Mouse (Mus musculus): ENCODE data around the gene Dcaf1. TPM values are rescaled to one million over a fixed set of nuclear protein-coding genes. Genes with fewer than 3 reads are reported as not detected.

The Dcaf1 gene
- total and polyA plus RNA-seq, 2 experiments from 2014 or later: 7.6 to 27.2 TPM

DNA sequence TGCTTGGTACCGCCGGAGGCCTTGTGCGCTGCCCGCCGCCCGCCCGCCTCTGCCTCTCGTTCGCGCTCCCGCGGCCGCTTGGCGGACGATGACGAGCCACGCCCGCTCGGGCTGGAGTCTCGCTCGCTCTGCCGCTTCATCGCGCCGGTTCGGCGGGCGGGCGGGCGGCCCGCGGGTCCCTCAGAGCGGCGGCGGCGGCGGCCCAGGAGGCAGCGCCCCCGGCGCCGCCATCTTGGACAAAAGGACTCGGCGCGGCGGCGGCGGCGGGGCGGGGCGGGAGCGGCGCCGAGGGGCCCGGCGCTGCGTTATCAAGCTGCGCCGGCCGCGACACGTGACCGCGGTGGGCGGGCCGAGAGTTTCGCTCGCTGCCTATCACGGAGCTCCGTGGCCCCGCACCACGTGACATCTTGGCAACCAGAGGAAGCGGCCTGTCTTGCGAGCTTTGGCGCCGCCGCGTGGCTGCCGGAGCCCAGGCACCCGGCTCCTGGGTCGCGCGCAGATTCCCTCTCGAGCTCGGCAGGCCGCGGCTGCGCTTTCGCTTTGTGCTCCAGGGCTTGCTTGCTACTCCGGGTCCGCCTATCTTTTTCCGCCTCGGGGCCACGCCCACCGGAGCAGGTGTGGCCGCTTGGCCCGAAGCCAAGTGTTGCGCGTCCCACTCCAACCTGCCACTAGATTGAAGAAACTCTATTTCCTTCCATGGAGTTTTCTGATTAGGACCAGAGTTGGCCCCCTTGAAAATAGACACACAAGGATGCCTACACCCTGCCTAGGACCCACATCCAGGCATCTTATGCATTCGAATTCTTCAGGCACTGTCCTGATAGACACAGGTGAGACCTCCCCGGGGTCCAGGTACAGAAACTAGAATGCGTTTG, 65.4 kb downstream of the Dcaf1 start, which contains the start of gene Rbm15b:
Rbm15b (minus strand) TSS at position 601 of the 875 bp plus-strand sequence.
- H3K4me1 ChIP-seq (ENCODE audit: insufficient read depth, low read length): peaks cover 23% of the 10 kb centered on the region
- peak; percentile 81 for ATAC-seq (ENCODE audit: low FRiP score)

DNA sequence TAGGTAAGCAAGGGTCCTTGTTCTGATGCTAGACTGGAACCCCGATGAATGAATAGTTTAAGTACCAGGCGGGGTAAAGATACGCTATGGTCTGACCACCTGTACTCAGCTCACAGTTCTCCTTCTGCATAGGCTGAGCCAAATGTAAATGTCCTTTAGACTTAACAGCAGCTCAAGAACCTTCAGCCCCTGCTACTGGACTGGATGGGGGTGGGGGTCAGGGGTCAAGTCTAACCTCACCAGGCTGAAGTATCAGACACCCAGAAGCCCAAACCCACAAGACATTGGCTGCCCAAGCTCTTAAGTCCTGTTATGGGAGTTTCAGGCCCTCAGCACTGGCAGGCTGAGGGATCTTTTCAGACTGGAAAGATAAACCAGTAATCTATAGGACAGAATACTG, 66.7 kb downstream of the Dcaf1 start:
- 93% methylated on average over 3 of the region's 3 CpGs for whole genome bisulfite sequencing
- Histone ChIP-seq H3K9me3 (ENCODE audit: low read length) (no peaks in the 10 kb centered on the region), H3K4me2 (ENCODE audit: low read depth, low read length, poor library complexity, severe bottlenecking) (no peak overlapping the region), H3K36me3 (ENCODE audit: insufficient read depth, low read length) (peaks cover 25% of the 10 kb centered on the region), H3K4me3 (ENCODE audit: low read depth, low read length) (no peak overlapping the region), H3K27ac (ENCODE audit: low read depth, low read length) (no peak overlapping the region), H3K4me1 (ENCODE audit: insufficient read depth, low read length) (peaks cover 20% of the 10 kb centered on the region), H3K9ac (replicated peaks; ENCODE audit: low read length, poor library complexity, severe bottlenecking) (no peak overlapping the region), H3K27me3 (ENCODE audit: insufficient read depth, low read length) (no peaks in the 10 kb centered on the region)
- TF ChIP-seq CTCF (IDR thresholded peaks at IDR 0.05): no peak
- DNase-seq (ENCODE audit: low spot score) (no peak), ATAC-seq (ENCODE audit: low FRiP score) (no peak)

More for the DNA sequence above, 65.4 kb downstream of the Dcaf1 start, which contains the start of gene Rbm15b:
- no peaks in the 10 kb centered on the region for H3K9me3 ChIP-seq (ENCODE audit: low read length)
- peak within 1 kb of the TSS; percentile 93 for H3K27ac ChIP-seq (ENCODE audit: low read depth, low read length)
- peak within 1 kb of the TSS; percentile 88 for H3K4me3 ChIP-seq (ENCODE audit: low read depth, low read length)
- peaks cover 37% of the 10 kb centered on the region for H3K36me3 ChIP-seq (ENCODE audit: insufficient read depth, low read length)
- 5% methylated on average over 50 of the region's 101 CpGs for WGBS
- peak within 1 kb of the TSS; percentile 97 for H3K4me2 ChIP-seq (ENCODE audit: low read depth, low read length, poor library complexity, severe bottlenecking)
- DNase-seq (ENCODE audit: low spot score): peak; percentile 99
- TF ChIP-seq CTCF (IDR thresholded peaks at IDR 0.05): peak; percentile 84
- H3K9ac ChIP-seq (replicated peaks; ENCODE audit: low read length, poor library complexity, severe bottlenecking): peak within 1 kb of the TSS; percentile 94
- no peaks in the 10 kb centered on the region for H3K27me3 ChIP-seq (ENCODE audit: insufficient read depth, low read length)

DNA sequence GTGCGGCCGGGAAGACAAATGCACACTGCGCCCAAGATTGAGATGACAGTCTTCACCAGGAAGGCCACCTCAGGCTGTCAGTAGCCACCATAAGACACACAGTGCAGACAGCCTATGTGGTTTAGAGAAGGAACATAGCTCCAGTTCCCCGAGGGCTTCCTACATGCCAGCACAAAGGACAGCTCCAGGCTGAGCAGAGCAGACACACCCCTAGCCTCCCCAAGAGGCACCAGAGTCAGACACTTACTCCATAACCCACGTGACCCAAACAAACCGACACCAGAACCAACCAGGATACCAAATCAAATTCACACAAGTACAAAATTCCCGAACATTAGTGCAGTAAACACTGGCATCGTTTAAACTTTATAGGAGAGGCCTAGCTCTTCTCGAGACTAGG, 67.6 kb downstream of the Dcaf1 start:
- H3K9me3 ChIP-seq (ENCODE audit: low read length): no peaks in the 10 kb centered on the region
- H3K27me3 ChIP-seq (ENCODE audit: insufficient read depth, low read length): no peaks in the 10 kb centered on the region
- no peak for TF ChIP-seq CTCF (IDR thresholded peaks at IDR 0.05)
- H3K27ac ChIP-seq (ENCODE audit: low read depth, low read length): no peak overlapping the region
- no peak overlapping the region for H3K9ac ChIP-seq (replicated peaks; ENCODE audit: low read length, poor library complexity, severe bottlenecking)
- DNase-seq (ENCODE audit: low spot score): no peak
- H3K4me1 ChIP-seq (ENCODE audit: insufficient read depth, low read length): peaks cover 17% of the 10 kb centered on the region
- H3K36me3 ChIP-seq (ENCODE audit: insufficient read depth, low read length): peaks cover 21% of the 10 kb centered on the region
- no peak overlapping the region for H3K4me3 ChIP-seq (ENCODE audit: low read depth, low read length)
- no peak for ATAC-seq (ENCODE audit: low FRiP score)
- H3K4me2 ChIP-seq (ENCODE audit: low read depth, low read length, poor library complexity, severe bottlenecking): no peak overlapping the region
- WGBS: 90% methylated on average over 9 of the region's 9 CpGs

DNA sequence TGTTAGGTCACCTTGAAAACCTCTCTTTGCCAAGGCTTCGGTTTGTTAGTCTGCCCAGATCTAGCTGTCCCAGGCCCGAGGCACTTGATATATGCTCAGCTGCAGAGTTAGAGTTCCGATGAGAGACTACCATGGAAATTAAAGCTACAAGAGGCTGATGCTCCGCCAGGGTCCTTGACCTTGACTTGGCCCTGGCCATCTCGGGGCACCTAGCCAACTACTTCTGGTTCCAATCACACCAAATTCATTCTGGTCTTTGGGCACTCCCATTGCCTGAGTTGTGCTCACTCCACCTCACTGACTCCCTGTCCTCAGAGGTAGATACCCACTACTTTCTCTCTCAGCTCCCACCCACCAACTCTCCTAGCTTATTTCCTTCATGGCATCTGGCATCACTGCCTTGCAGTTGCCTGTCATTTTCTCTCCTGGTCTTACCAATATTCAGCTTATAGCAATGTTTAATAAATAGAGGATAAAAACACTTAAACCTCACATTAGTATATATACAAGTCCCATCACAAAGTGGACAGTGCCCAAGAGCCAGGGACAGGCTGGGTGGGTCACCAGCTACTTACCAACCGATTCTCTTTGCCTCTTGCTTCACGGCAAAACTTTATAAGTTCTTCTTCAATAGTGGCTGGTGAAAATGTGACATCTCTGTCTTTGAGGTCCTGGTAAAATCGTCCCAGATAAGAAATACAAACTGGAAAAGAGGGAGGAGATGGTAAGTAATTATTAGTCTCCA, 69.0 kb downstream of the Dcaf1 start:
- Histone ChIP-seq H3K4me1 (ENCODE audit: insufficient read depth, low read length) (peaks cover 6% of the 10 kb centered on the region; the same call in 1 of the 2 replicates), H3K4me3 (ENCODE audit: low read depth, low read length) (peak overlapping the region; percentile 91), H3K36me3 (ENCODE audit: insufficient read depth, low read length) (peaks cover 19% of the 10 kb centered on the region), H3K4me2 (ENCODE audit: low read depth, low read length, poor library complexity, severe bottlenecking) (peak overlapping the region; percentile 69), H3K27ac (ENCODE audit: low read depth, low read length) (no peak overlapping the region), H3K9ac (replicated peaks; ENCODE audit: low read length, poor library complexity, severe bottlenecking) (no peak overlapping the region), H3K9me3 (ENCODE audit: low read length) (no peaks in the 10 kb centered on the region), H3K27me3 (ENCODE audit: insufficient read depth, low read length) (no peaks in the 10 kb centered on the region)
- DNase-seq (ENCODE audit: low spot score): no peak
- TF ChIP-seq CTCF (IDR thresholded peaks at IDR 0.05): no peak
- 69% methylated on average over 8 of the region's 8 CpGs for WGBS
- ATAC-seq (ENCODE audit: low FRiP score): no peak

GRCm38 (mm10) chr9:106891341-106891741, 69.7 kb downstream of the Dcaf1 start:
- DNase-seq (ENCODE audit: low spot score) (peak; percentile 22), ATAC-seq (ENCODE audit: low FRiP score) (no peak)
- H3K9ac ChIP-seq (replicated peaks; ENCODE audit: low read length, poor library complexity, severe bottlenecking): peak overlapping the region; percentile 83
- peaks cover 22% of the 10 kb centered on the region for H3K36me3 ChIP-seq (ENCODE audit: insufficient read depth, low read length)
- peak overlapping the region; percentile 77 for H3K27ac ChIP-seq (ENCODE audit: low read depth, low read length)
- H3K27me3 ChIP-seq (ENCODE audit: insufficient read depth, low read length): no peaks in the 10 kb centered on the region
- peak overlapping the region; percentile 69 for H3K4me2 ChIP-seq (ENCODE audit: low read depth, low read length, poor library complexity, severe bottlenecking)
- H3K9me3 ChIP-seq (ENCODE audit: low read length): no peaks in the 10 kb centered on the region
- H3K4me3 ChIP-seq (ENCODE audit: low read depth, low read length): peak overlapping the region; percentile 91
- TF ChIP-seq CTCF (IDR thresholded peaks at IDR 0.05): no peak
- under 1% methylated on average over 17 of the region's 17 CpGs for WGBS
- peaks cover 6% of the 10 kb centered on the region; the same call in 1 of the 2 replicates for H3K4me1 ChIP-seq (ENCODE audit: insufficient read depth, low read length)
